Mouse (Mus musculus) megakaryocyte, embryonic 14.5 days (primary cell): Measurements from ENCODE around the gene Vps16. TPM values are rescaled to one million over a fixed set of nuclear protein-coding genes. Genes with fewer than 3 reads are reported as not detected.
A peak's percentile ranks its signal among the peaks of the same experiment; 100 is the strongest.

ENCODE experiments used
- H3K27me3 ChIP-seq: replicated peaks from 2 replicates; pipeline ENCODE3; 2012; ENCODE audit warnings: inconsistent platforms
- H3K36me3 ChIP-seq: replicated peaks from 2 replicates; pipeline ENCODE3; 2012; ENCODE audit warnings: low read length, inconsistent platforms, mixed read lengths
- H3K4me1 ChIP-seq: 2 replicates; pipeline ENCODE4 v1.6.1; 2012; ENCODE audit warnings: inconsistent platforms
- H3K4me3 ChIP-seq: replicated peaks from 2 replicates; pipeline ENCODE3; 2012; ENCODE audit warnings: moderate library complexity, mild to moderate bottlenecking, inconsistent platforms
- H3K9me3 ChIP-seq: 2 replicates; pipeline ENCODE4 v1.6.1; 2012; ENCODE audit warnings: inconsistent platforms
- FLI1 ChIP-seq: IDR thresholded peaks from 2 replicates; pipeline ENCODE4 v1.6.1; 2012; ENCODE audit warnings: low read length, inconsistent platforms, mixed read lengths
- GATA1 ChIP-seq: IDR thresholded peaks from 3 replicates; pipeline ENCODE4 v1.6.1; 2012; ENCODE audit warnings: mixed read lengths, low read length, inconsistent platforms, borderline replicate concordance
- polyA plus RNA-seq: library from polyadenylated mRNA; stranded (reverse); fragments of >175 nt; gene quantifications from 2 replicates; pipeline ENCODE4 v1.2.3, GENCODE M21; 2012; ENCODE audit warnings: low replicate concordance; ENCODE audit not compliant: insufficient read depth

Gene Vps16
- polyA plus RNA-seq = 8.9 TPM in 1 of 2 replicates, not detected in the other

DNA sequence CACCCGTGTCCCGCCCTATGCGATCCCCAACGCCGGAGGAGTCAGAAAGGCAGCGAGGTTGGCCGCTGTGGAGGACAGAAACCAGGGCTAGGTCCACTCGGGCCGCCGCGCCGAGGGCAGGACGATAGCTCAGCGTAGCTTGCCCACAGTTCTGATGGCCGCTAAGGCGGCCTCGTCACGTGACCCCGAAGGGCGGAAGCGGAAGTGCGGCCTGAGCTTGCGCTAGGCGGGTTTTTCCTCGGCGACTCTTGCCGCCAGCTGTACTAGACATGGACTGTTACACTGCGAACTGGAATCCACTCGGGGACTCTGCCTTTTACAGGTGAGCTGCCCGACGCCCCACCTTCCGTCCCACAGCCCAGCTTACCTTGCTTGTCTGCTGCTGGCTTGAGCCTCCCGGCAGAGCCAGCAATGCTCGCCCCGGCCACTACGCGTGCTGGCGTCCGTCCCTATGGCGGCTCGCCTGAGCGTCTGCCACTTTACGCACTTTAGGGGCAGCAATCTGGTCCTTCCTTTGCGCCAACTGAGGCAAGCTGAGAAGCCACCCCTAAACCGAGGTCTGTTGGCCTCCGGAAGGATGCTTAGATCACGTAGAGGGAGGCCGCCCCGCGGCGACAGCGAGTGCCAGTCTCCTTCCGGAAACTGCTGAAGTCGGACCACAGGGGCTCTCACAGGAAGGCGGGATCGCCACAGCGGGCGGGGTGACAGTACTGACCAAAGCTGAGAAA lies at the start of gene Vps16, which contains the start of gene Pced1a:
Gene Vps16, plus strand, starts transcription at position 214 of the 728 bp plus-strand sequence.
Gene Pced1a, minus strand, starts transcription at position 576 of the 728 bp plus-strand sequence.
- no peaks in the 10 kb centered on the region for H3K27me3 ChIP-seq
- H3K4me1 ChIP-seq = peaks cover 83% of the 10 kb centered on the region
- peak within 1 kb of the TSS; percentile 94 for H3K4me3 ChIP-seq
- H3K9me3 ChIP-seq = no peaks in the 10 kb centered on the region
- H3K36me3 ChIP-seq = peaks cover 43% of the 10 kb centered on the region
- TF ChIP-seq GATA1 (no peak), FLI1 (peak; percentile 22; the same call in 1 of the 2 replicates)

DNA sequence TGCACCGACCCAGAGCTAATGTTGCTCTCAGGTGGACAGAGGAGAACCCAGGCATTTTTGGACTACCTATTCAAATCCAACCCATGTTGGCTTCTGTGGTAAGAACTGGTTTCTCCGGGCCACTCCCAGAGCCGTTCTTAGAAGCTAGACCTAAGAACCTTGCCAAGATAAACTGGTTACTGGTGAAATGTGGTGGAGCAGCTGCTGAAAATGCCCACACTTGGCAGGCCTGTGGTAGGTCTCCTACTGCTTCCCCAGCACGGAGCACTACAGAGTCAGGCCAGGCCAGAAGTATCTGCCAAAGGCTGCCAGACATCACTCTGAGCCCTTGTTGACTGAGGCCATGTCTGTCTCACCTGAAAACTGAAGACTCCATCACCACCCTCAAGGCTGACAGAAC lies 49.2 kb upstream of the Vps16 start:
- no peaks in the 10 kb centered on the region for H3K36me3 ChIP-seq
- H3K4me3 ChIP-seq = no peak overlapping the region
- peaks cover 11% of the 10 kb centered on the region for H3K4me1 ChIP-seq
- H3K27me3 ChIP-seq = peaks cover 54% of the 10 kb centered on the region
- peaks cover 6% of the 10 kb centered on the region for H3K9me3 ChIP-seq
- no peak for TF ChIP-seq FLI1
- TF ChIP-seq GATA1 = no peak

DNA sequence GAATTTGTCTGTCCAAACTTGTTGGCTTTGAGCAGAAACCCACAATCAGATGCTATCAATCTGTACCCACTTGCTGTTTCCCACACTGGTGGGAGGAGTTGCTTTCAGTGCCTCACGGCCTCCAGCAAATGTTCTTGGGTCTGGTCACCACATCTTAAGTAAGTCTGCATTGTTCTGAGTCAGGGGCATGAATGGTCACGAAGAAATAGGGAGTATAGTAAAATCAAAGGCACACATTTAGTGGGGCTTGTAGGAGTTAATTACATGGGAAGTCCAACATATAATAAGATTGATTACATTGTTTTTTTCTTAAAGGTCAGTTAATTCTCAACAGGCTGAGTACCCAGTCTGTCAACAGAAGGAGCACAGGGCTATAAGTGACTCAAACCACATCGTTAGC lies 40.9 kb upstream of the Vps16 start:
- H3K4me3 ChIP-seq = no peak overlapping the region
- H3K36me3 ChIP-seq = no peaks in the 10 kb centered on the region
- TF ChIP-seq FLI1 (no peak), GATA1 (no peak)
- peaks cover 8% of the 10 kb centered on the region for H3K4me1 ChIP-seq
- H3K27me3 ChIP-seq = peaks cover 43% of the 10 kb centered on the region
- H3K9me3 ChIP-seq = 0 out of 2 replicates have a peak, but pooled peaks cover 3% of the 10 kb centered on the region

DNA sequence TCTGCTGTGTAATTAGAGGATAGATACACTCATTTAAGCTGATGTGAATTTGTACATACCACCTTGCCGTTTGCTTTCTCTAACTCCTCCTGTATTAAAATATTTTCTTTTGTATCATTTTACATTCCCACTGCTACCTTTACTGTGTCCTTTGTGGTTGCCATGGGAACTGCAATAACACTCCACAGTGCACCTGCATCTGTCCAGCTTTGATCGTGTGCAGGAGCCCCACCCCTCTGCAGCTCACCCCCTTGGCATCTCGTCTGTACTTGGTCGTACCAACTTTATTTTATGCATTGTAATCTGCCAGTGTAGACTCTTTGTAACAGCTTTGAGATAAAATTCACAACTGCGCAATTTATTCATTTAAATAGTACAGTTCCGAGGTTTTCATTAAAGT lies 40.2 kb upstream of the Vps16 start:
- no peak overlapping the region for H3K4me3 ChIP-seq
- 0 out of 2 replicates have a peak, but pooled peaks cover 3% of the 10 kb centered on the region for H3K9me3 ChIP-seq
- peaks cover 14% of the 10 kb centered on the region for H3K4me1 ChIP-seq
- TF ChIP-seq FLI1 (no peak), GATA1 (no peak)
- peaks cover 39% of the 10 kb centered on the region for H3K27me3 ChIP-seq
- H3K36me3 ChIP-seq = no peaks in the 10 kb centered on the region

DNA sequence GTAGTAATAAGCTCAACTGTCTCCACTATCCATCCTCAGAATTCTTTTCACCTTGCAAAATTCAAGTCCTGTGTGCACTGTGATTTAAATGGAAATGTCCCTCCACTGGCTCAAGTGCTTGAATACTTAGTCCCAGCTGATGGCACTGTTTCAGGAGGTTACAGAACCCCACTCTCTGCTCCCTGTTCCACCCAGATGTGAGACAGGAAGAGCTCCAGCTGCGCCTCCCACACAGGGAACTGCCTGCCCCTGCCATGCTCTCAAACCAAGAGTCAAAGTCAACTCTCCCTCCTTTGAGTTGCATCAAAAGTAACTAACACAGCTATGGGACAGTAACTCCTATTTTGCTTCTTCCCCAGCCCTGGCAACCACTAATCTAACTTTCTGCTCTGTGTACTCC lies 37.9 kb upstream of the Vps16 start:
- Histone ChIP-seq H3K27me3 (peaks cover 43% of the 10 kb centered on the region), H3K9me3 (0 out of 2 replicates have a peak, but pooled peaks cover 3% of the 10 kb centered on the region), H3K36me3 (no peaks in the 10 kb centered on the region), H3K4me1 (peaks cover 14% of the 10 kb centered on the region), H3K4me3 (no peak overlapping the region)
- TF ChIP-seq FLI1 (no peak), GATA1 (no peak)

DNA sequence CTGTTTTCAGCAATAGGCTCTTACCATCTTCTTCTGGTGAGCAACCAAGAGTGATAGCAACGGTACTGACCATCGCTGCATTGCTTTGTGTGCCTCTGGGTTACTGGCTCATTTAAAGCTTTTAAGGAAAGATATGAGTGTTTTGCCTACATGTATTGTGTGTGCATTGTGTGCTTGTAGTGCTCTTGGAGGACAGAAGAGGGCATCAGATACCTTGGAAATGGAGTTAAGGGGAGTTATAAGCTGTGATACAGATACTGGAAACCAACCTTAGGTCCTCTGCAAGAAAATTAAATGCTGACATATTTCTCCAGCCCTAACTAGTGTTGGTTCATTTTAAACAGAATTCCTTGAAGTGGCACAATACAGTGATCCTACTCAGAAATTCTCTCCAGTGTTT lies 35.3 kb upstream of the Vps16 start:
- Histone ChIP-seq H3K4me1 (peaks cover 14% of the 10 kb centered on the region), H3K4me3 (no peak overlapping the region), H3K27me3 (peaks cover 45% of the 10 kb centered on the region), H3K36me3 (no peaks in the 10 kb centered on the region), H3K9me3 (0 out of 2 replicates have a peak, but pooled peaks cover 3% of the 10 kb centered on the region)
- no peak for TF ChIP-seq GATA1
- no peak for TF ChIP-seq FLI1

DNA sequence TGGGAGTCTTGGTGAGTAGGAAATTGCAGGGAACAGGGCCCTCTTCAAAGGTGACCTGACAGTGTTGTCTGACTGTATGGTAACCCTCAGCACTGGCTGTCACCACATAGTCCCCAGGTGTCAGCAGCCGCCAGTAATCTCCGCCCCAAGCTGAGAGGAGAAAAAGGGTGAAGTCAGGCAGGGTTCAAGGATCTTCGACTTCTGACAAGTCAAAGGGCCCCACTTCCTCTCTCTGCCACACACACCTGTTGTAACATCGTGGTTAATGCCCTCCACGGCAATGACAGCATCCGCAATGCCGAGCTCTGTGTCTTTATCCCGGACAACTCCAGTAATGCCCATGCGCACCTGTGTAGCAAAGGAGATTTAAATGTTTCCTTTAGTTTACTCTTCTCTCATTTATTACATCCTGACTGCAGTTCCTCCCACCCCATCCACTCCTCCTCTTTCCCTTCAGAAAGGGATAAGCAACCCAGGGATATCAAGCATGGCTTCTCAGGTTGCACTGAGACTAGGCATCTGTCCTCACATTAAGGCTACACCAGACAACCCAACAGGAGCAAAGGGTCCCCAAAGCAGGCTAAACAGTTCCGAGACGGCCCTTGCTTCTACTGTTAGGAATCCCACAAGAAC lies 33.0 kb upstream of the Vps16 start:
- H3K27me3 ChIP-seq = peaks cover 58% of the 10 kb centered on the region
- no peak for TF ChIP-seq FLI1
- TF ChIP-seq GATA1 = no peak
- H3K9me3 ChIP-seq = no peaks in the 10 kb centered on the region
- no peaks in the 10 kb centered on the region for H3K36me3 ChIP-seq
- no peak overlapping the region for H3K4me3 ChIP-seq
- H3K4me1 ChIP-seq = peaks cover 14% of the 10 kb centered on the region

DNA sequence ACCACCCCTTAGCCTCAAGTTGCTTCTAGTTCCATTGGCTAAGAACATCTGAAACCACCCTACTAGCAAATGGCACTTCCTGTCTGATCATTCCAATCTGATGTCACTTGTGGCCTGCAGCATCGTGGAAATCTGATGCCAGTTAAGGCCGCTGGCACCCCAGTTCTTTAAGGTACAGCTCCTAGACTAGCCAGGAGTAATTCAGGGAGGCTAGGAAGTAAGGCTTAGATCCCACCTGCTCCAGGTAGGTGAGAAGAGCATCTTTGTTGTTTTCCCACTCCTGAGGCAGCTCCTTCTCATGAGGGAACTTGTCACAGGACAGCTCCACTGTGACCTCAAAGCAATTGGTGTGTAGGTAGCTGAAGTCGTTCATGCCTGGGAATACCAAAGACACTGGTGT lies 31.3 kb upstream of the Vps16 start:
- H3K4me3 ChIP-seq = no peak overlapping the region
- no peak for TF ChIP-seq GATA1
- TF ChIP-seq FLI1 = no peak
- no peaks in the 10 kb centered on the region for H3K9me3 ChIP-seq
- peaks cover 71% of the 10 kb centered on the region for H3K27me3 ChIP-seq
- no peaks in the 10 kb centered on the region for H3K36me3 ChIP-seq
- peaks cover 20% of the 10 kb centered on the region for H3K4me1 ChIP-seq

DNA sequence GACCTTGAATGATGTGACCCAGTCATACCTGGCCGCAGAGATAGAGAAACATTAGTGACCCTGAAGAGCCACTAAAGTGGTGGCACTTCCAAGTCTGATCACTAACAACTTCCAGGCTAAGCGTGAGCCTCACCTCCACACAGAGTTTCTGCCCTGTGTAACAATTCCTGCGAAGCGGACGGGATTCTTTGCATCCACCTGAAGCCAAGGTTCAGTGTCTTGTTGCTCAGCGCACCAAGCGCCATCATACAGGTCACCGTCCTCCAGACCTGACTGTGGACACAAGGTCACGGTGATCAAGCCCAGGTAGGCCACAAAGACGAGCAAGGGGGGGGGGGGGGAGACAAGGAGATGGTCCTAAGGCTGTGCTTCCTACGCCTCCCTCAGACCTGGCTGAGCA lies 28.4 kb upstream of the Vps16 start:
- H3K36me3 ChIP-seq = no peaks in the 10 kb centered on the region
- TF ChIP-seq GATA1 = no peak
- no peak for TF ChIP-seq FLI1
- H3K27me3 ChIP-seq = peaks cover 91% of the 10 kb centered on the region
- peaks cover 17% of the 10 kb centered on the region for H3K9me3 ChIP-seq
- H3K4me3 ChIP-seq = no peak overlapping the region
- H3K4me1 ChIP-seq = peaks cover 14% of the 10 kb centered on the region
